Mouse (Mus musculus): ENCODE data around the gene Nipal3. TPM values are rescaled to one million over a fixed set of nuclear protein-coding genes. Genes with fewer than 3 reads are reported as not detected.

Gene Nipal3
- total and polyA plus RNA-seq, 3 experiments = 4.0 to 12.0 (median 6.4) TPM

DNA sequence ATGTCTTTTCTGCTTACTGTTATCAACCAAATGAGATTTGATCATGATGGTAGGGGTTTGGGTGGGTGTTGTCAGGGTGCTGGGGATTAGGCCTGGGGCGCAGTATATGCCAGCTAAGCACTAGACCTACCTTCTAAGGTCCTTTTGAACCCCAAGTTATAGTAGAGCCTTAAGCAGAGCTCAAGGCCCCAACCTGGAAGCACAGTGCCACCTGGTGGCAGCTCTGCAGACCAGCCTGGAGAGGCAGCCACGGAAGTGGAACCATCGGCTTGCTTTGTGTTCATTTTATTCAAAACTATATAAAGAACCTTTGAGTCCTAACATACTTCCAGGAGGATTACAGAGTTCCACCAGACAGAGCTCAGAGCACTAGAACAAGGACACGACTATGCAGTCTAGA is 83.2 kb downstream of the Nipal3 start:
- Histone ChIP-seq H3K4me3 (replicated peaks in 1 of 3; ENCODE audit: low read depth in 2 of 3, low read length in 2 of 3, poor library complexity in 1 of 3) (no peak overlapping the region), H3K36me3 (replicated peaks in 1 of 2; ENCODE audit: control insufficient read depth in 1 of 2, insufficient read depth in 1 of 2, low read length in 1 of 2) (peaks cover 0 to 9% of the 10 kb centered on the region in 2 experiments), H3K27ac (ENCODE audit: insufficient read depth, low read depth) (no peak overlapping the region), H3K27me3 (replicated peaks) (no peaks in the 10 kb centered on the region), H3K4me1 (ENCODE audit: control insufficient read depth in 1 of 2, insufficient read depth in 2 of 2) (no peaks in the 10 kb centered on the region), H3K9me3 (replicated peaks; ENCODE audit: low read length) (peaks cover 5% of the 10 kb centered on the region), H3K9ac (ENCODE audit: insufficient read depth, low read depth) (no peak overlapping the region), H3K4me2 (ENCODE audit: insufficient read depth, low read depth, poor library complexity, severe bottlenecking) (no peak overlapping the region), H3K79me2 (replicated peaks; ENCODE audit: control insufficient read depth, extremely low read depth, insufficient read depth, poor library complexity, severe bottlenecking) (no peaks in the 10 kb centered on the region)
- DNase-seq (ENCODE audit: extremely low read depth) = peak; percentile 55
- TF ChIP-seq ELF1 (IDR thresholded peaks at IDR 0.05; ENCODE audit: low read depth, low read length) (no peak), MAX (IDR thresholded peaks at IDR 0.05; ENCODE audit: low read length) (no peak), CTCF (conservative IDR thresholded peaks at IDR 0.05 in 1 of 2, IDR thresholded peaks at IDR 0.05 in 1 of 2; ENCODE audit: low read depth in 2 of 2, low read length in 2 of 2) (peak; percentile 58 to 79), RAD21 (IDR thresholded peaks at IDR 0.05; ENCODE audit: low read depth, low read length) (peak; percentile 70), IRF4 (IDR thresholded peaks at IDR 0.05; ENCODE audit: low read depth, low read length) (no peak), SMC3 (IDR thresholded peaks at IDR 0.05; ENCODE audit: low read depth, low read length) (peak; percentile 70), E2F4 (IDR thresholded peaks at IDR 0.05; ENCODE audit: insufficient replicate concordance, low read depth, low read length) (no peak), CHD2 (IDR thresholded peaks at IDR 0.05; ENCODE audit: low read length) (no peak)
- dilution Hi-C loops (cut with MboI; ENCODE audit: extremely low pct_ligation_motif_present, extremely low pct_unique_long_range_greater_than_20kb, low sequenced_read_pairs) = no loop called here
- in situ Hi-C loops (cut with MboI; ENCODE audit: low pct_ligation_motif_present, low pct_unique_long_range_greater_than_20kb, low sequenced_read_pairs) = no loop called here

DNA sequence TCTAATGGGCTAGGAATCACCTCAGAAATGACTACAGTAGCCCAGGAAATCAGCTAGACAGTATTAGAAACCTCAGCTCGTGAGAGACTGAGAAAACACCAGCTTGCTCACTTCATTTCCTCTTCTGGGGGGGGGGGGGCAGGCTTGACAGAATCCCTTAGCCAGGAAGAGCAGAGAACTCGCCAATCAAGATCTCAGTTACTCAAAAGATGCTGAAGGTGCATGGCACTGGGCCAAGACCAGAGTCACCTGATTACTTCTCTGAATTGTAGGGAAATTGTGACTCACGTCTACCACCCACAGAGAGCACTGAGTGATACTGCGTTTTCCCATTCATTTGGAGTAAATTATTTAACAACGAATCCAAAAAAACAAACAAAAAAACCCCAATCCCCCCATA is 88.7 kb downstream of the Nipal3 start:
- in situ Hi-C loops (cut with MboI; ENCODE audit: low pct_ligation_motif_present, low pct_unique_long_range_greater_than_20kb, low sequenced_read_pairs) = no loop called here
- Histone ChIP-seq H3K9me3 (replicated peaks; ENCODE audit: low read length) (peaks cover 5% of the 10 kb centered on the region), H3K4me3 (replicated peaks in 1 of 3; ENCODE audit: low read depth in 2 of 3, low read length in 2 of 3, poor library complexity in 1 of 3) (no peak overlapping the region), H3K9ac (ENCODE audit: insufficient read depth, low read depth) (no peak overlapping the region), H3K79me2 (replicated peaks; ENCODE audit: control insufficient read depth, extremely low read depth, insufficient read depth, poor library complexity, severe bottlenecking) (no peaks in the 10 kb centered on the region), H3K4me1 (ENCODE audit: control insufficient read depth in 1 of 2, insufficient read depth in 2 of 2) (peaks cover 0 to 11% of the 10 kb centered on the region in 2 experiments; a peak in 2 of 4 replicates), H3K27me3 (replicated peaks) (no peaks in the 10 kb centered on the region), H3K36me3 (replicated peaks in 1 of 2; ENCODE audit: control insufficient read depth in 1 of 2, insufficient read depth in 1 of 2, low read length in 1 of 2) (no peaks in the 10 kb centered on the region), H3K4me2 (ENCODE audit: insufficient read depth, low read depth, poor library complexity, severe bottlenecking) (no peak overlapping the region), H3K27ac (ENCODE audit: insufficient read depth, low read depth) (no peak overlapping the region)
- peak; percentile 48 for DNase-seq (ENCODE audit: extremely low read depth)
- peak; percentile 38; the same call in 1 of the 2 replicates for TF ChIP-seq BHLHE40 (IDR thresholded peaks at IDR 0.05; ENCODE audit: low read depth, low read length)
- TF ChIP-seq ZC3H11A (IDR thresholded peaks at IDR 0.05; ENCODE audit: low read depth, low read length) = no peak
- TF ChIP-seq JUND (conservative IDR thresholded peaks at IDR 0.05; ENCODE audit: low read depth, low read length) = peak; percentile 37; the same call in 1 of the 2 replicates
- dilution Hi-C loops (cut with MboI; ENCODE audit: extremely low pct_ligation_motif_present, extremely low pct_unique_long_range_greater_than_20kb, low sequenced_read_pairs) = no loop called here

DNA sequence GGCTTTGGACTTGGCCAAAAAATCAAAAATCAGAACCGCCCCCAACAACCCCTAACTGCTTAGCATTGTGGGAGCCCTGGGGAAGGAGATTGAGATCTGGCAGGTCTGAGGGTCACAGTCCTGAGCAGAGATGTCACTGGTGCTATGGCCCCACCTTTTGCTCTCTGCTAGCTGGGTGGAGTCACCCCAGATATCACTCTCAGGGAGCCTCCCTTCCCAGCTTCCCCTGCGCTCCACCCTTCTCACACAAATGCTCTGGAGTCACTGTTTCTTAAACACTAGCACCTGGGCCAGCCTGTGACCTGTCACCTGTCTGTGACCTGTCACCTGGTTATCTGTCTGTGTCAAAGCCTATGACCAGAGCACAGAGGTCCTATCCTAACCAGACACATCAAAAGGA is 89.9 kb downstream of the Nipal3 start:
- Histone ChIP-seq H3K4me2 (ENCODE audit: insufficient read depth, low read depth, poor library complexity, severe bottlenecking) (no peak overlapping the region), H3K9ac (ENCODE audit: insufficient read depth, low read depth) (no peak overlapping the region), H3K27me3 (replicated peaks) (no peaks in the 10 kb centered on the region), H3K4me1 (ENCODE audit: control insufficient read depth in 1 of 2, insufficient read depth in 2 of 2) (peaks cover 0 to 11% of the 10 kb centered on the region in 2 experiments; a peak in 2 of 4 replicates), H3K27ac (ENCODE audit: insufficient read depth, low read depth) (no peak overlapping the region), H3K79me2 (replicated peaks; ENCODE audit: control insufficient read depth, extremely low read depth, insufficient read depth, poor library complexity, severe bottlenecking) (no peaks in the 10 kb centered on the region), H3K9me3 (replicated peaks; ENCODE audit: low read length) (peaks cover 2% of the 10 kb centered on the region), H3K36me3 (replicated peaks in 1 of 2; ENCODE audit: control insufficient read depth in 1 of 2, insufficient read depth in 1 of 2, low read length in 1 of 2) (no peaks in the 10 kb centered on the region), H3K4me3 (replicated peaks in 1 of 3; ENCODE audit: low read depth in 2 of 3, low read length in 2 of 3, poor library complexity in 1 of 3) (no peak overlapping the region)
- in situ Hi-C loops (cut with MboI; ENCODE audit: low pct_ligation_motif_present, low pct_unique_long_range_greater_than_20kb, low sequenced_read_pairs) (no loop called here), dilution Hi-C loops (cut with MboI; ENCODE audit: extremely low pct_ligation_motif_present, extremely low pct_unique_long_range_greater_than_20kb, low sequenced_read_pairs) (no loop called here)
- DNase-seq (ENCODE audit: extremely low read depth) = no peak
- TF ChIP-seq RCOR1 (conservative IDR thresholded peaks at IDR 0.05; ENCODE audit: low read depth, low read length) (no peak), MEF2A (IDR thresholded peaks at IDR 0.05; ENCODE audit: borderline replicate concordance, low read depth, low read length) (no peak), UBTF (IDR thresholded peaks at IDR 0.05; ENCODE audit: low read depth, low read length) (no peak), IRF4 (IDR thresholded peaks at IDR 0.05; ENCODE audit: low read depth, low read length) (no peak), MXI1 (IDR thresholded peaks at IDR 0.05; ENCODE audit: low read depth, low read length) (no peak), TCF12 (IDR thresholded peaks at IDR 0.05; ENCODE audit: low read depth, low read length) (no peak)

All from CH12.LX (cell line).